Mouse (Mus musculus): ENCODE measurements around the gene Pcyox1.
"Not testable (repeated sequence)": the region's sequence is repeated elsewhere in the genome, so short reads cannot be mapped to it uniquely, and the experiment has no call there.

Pcyox1 gene

DNA sequence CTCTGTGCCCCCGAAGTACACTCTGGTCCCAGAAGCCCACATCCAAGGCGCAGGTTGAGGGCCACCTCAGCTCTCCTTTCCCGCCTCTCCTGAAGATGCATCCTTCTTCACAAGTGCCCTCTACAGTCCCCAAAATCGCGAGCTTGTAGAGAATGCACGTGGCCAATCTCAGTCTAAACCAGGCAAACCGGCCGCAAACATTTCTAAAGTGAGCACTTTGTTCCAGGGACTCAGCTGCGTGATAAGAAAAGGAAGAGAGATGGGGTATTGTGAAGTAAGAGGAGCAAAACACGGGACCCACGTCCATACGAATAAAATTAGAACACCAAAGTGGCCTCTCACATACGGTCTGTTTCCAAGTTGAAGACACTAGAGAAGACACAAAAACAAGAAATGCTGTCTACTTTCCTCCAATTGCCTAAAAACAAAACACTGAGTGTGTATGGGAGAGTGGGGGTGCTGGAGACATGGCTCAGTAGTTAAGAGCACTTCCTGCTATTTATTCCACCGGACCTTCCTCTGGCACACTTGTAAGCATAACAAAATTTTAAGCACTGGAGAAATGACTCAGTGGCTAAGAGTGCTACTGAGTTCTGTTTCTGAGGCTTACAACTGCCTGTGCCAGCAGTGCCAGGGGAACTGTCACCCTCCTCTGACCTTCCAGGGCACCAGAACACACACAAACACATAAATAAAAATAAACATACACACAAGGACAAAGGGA is 465 bp upstream of the Pcyox1 start:
- DNase-seq (ENCODE audit: low spot score in 2 of 2), result no peak

DNA sequence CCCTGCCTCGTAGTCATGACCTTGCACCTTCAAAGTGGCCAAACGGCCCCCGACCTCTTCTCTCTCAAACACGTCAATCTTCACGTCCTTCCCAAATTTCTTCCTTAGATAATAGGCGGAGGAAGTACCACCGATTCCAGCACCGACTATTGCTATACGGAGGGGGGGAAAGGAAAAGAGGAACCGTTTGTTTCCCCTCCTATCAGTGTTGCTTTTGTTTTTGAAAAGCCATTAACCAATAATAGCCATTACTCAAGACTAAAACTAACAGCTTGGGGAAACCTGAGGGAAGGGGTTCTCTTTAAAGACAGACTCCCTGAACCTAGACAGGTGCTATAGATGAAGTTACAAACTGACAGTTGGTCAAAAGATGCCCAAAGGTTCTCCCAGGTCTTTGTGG is 985 bp downstream of the Pcyox1 start:
- DNase-seq (ENCODE audit: low spot score in 2 of 2), result no peak

DNA sequence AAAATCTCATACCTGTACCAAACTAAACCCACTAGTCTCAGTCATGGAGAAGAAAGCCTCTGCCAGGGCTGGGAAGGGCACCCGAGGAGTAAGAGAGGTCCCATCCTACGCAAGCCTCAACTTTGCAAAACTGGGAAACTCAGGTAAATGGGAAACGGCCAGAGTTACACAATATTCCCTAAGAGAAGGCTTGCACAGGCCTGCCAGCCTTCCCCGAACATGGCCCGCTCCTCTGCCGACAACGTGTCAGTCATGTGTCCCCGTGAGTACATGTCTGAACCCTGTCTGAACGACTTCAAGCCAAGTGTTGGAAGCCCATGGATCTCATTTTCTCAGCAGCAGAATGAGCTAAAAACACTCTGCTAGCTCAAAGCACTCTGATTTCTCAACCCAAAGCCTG is 1.9 kb downstream of the Pcyox1 start:
- DNase-seq (ENCODE audit: low spot score in 2 of 2), result peak in 1 of 2 experiments; percentile 22

DNA sequence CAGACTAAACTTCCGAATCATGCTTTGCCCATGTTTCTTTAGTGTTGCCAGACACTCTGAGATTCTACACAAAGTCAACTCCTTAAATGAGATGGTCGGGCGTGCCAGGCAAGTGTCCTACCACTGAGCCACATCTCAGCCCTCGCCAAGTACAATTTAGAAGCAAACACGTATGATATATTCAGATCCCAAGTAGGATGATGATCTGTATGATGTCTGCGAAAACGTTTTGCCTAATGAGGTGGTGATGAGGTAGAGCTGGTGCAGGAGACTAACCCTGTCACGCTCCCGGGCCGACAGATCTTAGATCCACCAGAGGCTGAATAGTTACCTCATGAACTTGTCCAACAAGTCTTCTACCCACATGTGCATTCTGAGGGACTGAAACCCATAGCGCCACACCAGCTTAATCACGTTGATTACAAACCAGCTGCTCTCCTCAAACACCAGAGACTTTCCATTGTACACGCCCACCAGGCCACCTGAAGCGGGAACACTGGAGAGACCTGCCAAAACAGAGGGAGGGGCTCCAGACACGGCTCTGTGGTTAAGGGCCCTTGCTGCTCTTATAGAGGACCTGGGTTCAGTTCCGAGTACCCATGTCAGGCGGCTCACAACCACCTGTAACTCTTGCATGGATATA is 2.8 kb downstream of the Pcyox1 start:
- DNase-seq (ENCODE audit: low spot score in 2 of 2), result no peak

DNA sequence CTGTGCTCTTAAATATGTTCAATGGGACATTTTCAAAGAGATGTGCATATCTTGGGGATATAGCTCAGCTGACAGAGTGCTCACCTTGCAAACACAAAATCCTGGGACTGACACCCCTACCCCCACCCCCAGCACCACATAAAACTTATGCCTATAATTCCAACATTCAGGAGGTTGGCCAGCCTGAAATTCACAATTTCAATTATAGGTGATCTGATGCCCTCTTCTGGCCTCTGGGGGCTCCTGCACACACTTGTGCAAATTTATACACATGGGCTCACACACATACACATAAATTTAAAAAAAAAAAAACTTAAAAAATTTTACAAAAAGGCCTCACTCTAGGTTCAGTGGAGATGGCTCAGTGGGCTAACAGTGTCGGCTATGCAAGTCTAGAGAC is 3.8 kb downstream of the Pcyox1 start:
- DNase-seq (ENCODE audit: low spot score in 2 of 2), result no peak

DNA sequence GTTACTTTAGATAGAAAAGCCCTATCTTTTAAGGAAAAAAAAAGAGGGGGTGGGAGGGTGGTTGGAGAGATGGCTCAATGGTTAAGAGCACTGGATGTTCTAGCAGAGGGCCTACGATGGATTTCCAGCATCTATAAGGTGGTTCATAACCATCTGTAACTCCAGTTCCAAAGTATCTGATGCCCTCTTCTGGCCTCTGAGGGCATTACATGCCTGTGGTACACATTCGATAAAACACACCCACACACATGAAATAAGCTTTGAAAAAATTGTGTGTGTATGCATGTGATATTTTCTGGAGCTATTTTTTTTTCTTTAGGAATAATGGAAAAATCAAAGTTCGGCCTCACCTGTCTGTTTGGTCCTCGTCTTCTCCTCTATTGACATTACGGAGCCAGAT is 5.6 kb downstream of the Pcyox1 start:
- no peak for DNase-seq (ENCODE audit: low spot score in 2 of 2)

DNA sequence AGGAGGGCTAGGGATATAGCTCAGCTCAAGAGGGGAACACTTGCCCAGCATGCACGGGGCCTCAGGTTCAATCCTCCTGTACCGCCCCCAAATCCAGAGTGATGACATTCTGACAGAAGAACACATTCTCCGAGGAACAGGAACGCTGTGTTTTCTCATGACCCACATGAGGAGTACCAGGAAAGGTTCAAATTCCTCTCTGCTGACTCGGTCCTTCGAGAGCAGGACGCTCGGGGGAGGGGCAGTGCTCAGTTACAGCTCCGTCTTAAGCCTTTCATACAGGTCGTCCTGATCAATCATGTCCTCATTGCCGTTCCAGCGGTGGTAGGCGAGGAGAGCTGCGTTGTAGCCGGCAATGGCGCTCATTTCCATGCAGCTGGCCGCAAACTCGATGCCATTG is 8.5 kb downstream of the Pcyox1 start:
- no peak for DNase-seq (ENCODE audit: low spot score in 2 of 2)

DNA sequence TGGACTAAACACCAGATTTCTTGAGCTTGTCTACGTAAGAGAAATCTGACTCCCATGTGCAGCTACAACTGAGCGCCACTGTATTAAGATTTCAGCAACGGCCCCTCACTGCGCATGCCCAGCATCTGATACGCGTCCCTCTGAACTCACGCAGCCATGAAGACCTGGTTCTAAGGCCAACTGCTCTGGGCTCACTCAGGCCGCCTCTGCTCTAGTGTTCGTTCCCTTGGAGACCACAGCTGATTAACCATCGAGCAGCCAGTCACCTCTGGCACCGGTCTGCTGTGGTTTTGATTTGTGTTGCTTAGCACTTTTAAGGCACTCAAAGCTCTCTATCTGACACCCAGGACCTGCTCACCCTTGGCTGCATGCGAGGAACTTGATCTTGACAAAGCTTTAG is 9.6 kb downstream of the Pcyox1 start:
- no peak for DNase-seq (ENCODE audit: low spot score in 2 of 2)

DNA sequence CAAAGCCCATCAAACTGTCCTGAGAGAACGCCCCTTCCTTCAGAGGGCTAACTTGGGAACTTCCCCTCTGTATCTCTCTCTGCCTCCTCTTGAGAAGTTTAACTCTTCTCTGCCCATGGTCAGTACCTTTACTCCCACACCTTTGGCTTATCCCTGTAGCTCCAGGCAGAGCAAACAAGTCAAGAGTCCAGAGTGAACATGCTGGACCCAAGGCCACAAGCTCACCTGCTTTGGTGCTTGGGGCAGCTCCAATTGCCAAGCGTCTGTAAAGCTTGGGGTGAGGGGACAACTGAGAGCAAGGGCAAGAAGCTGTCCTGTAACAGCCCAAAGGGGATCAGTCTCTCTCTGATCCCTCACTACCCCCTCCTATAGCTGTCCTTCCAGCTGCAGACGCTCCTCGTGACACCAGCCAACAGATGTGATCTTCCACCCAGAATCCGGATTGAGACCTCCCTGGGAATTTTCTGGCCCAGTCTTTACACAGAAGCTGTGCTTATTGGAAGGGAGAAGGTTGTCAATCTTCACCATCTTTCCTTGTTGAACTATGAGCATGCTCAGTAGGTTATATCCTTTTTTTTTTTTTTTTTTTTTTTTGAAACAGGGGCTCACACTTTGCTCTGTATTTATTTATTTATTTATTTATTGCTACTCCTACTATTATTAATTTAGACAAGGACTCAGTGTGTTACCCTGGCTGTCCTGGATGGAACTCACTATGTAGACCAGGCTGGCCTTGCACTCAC is 11.4 kb downstream of the Pcyox1 start:
- no peak for DNase-seq (ENCODE audit: low spot score in 2 of 2)

DNA sequence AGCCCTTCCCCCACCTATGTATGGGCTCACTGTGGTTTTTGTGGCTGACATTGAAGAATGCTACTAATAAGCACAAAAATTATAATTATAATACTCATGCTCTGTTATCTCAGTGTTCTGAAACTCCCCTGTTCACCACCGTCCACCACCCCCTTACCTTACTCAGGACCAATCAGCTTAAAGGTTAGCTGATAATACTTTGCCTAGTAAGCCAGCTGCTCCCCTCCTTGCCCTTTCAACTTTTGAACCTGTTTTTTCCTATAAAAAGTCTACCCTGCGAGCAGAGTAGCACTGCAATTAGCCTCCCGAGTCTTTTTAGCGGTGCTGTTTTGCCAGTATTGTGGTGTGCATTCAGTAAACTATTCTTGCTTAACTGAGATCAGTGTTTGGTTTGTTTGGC is 12.3 kb downstream of the Pcyox1 start:
- DNase-seq (ENCODE audit: low spot score in 2 of 2), result no peak

DNA sequence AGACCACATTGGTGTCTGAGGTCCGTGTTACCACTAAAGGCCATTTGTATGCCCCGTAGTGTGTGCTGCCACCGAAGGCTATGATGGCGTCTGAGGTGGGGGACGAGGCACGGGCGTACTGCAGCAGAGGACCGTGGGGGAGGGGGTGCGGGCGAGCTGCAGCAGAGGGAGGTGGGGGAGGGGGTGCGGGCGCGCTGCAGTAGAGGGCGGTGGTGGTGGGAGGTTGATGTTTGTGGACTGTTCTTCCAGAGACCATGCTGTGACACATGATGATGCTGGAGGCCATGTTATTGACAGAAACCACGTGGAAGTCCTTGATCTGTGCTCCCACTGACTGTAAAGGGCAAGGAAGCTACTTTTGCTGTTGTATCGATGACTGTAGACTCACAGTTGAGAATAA is 13.6 kb downstream of the Pcyox1 start:
- DNase-seq (ENCODE audit: low spot score in 2 of 2), result no peak

DNA sequence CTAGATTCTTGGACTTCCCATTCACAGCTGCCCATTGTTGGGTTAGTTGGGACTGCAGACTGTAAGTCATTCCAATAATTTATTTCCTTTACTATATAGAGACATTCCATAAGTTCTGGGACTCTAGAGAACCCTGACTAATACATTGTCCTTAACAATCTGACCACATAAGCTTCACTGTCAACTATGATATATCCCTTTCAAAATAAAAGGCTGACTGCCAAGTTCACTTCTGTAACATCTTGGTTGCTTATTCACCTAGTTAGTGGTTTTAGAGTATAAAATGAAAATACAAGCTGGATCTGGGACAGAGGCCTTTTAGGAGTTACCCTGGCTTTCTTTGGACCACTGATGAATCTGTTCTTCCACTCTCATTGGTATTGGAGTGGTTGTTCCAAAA is 14.4 kb downstream of the Pcyox1 start:
- no peak for DNase-seq (ENCODE audit: low spot score in 2 of 2)

DNA sequence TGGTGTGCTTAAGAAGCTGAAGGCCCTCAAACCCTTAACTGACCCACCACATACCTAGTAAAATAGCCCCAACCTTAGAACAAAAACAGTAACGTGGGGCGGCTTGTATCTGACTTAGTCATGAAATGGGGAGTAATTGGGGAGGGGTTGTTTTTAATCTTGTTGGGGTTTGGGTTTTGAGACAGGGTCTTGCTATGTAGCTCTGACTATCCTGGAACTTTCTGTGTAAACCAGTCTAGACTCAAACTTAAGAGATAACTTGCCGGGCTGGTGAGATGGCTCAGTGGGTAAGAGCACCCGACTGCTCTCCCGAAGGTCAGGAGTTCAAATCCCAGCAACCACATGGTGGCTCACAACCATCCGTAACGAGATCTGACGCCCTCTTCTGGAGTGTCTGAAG is 16.8 kb downstream of the Pcyox1 start:
- DNase-seq (ENCODE audit: low spot score in 2 of 2), result not testable (repeated sequence)

DNA sequence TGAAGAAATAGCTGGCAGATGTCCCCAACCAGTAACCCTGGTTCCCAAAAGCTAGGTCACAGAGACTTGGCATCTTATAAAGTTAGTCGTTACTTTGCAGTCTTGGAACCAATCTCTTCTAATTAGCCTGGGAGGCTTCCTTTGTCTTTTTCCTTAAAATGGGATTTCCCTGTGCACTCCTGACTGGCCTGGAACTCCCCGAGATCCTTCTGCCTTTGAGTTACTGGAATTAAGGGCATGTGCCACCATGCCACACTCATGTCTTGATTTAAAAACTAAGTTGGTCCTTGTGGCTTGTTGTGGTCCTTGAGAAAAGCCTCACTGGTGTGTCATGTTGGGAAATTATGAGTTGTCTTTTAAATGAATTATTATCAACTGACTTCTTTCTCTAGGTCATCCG is 18.6 kb downstream of the Pcyox1 start:
- no peak for DNase-seq (ENCODE audit: low spot score in 2 of 2)

DNA sequence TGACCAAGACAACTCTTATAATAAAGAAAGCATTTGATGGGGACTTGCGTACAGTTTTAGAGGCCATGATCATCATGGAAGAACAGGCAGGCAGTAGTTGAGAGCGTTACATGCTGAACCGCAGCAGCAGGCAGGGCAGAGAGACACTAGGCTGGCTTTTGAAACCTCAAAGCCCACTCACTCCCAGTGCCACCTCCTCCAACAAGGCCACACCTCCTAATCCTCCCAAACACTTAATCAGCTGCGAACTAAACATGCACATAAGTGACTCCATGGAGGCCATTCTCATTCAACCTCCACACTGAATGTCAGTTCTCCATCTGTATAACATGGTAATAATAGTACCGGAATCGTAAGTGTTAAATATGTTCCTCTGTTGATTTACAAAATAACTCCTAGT is 23.4 kb downstream of the Pcyox1 start:
- no peak for DNase-seq (ENCODE audit: low spot score in 2 of 2)

DNA sequence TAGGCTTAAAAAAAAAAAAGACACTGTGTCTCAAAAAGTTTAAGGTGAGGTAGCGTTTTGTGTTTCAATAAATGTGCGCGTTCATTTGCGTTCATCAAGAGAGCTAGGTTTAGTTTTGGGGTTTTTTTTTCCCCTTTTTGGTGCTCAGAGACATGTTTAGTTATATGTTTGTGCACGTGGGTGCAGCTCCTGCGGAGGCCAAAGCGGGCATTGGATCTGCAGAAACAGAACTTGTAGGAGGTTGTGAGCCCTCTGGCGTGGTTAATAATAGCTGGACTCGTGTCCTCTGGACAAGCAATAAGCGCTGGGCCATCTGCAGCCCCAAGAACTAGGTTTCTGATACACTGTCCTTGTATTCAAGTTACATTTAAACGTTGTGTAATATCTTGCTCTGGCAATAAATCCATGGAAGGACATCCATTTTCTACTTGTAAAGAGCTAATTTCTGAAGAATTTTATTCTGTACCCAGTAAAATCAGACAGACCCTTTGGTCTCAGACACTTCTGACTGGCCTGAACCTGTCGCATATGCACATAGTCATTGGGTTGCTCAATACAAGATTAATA is 24.9 kb downstream of the Pcyox1 start:
- DNase-seq (ENCODE audit: low spot score in 2 of 2), result no peak

DNA sequence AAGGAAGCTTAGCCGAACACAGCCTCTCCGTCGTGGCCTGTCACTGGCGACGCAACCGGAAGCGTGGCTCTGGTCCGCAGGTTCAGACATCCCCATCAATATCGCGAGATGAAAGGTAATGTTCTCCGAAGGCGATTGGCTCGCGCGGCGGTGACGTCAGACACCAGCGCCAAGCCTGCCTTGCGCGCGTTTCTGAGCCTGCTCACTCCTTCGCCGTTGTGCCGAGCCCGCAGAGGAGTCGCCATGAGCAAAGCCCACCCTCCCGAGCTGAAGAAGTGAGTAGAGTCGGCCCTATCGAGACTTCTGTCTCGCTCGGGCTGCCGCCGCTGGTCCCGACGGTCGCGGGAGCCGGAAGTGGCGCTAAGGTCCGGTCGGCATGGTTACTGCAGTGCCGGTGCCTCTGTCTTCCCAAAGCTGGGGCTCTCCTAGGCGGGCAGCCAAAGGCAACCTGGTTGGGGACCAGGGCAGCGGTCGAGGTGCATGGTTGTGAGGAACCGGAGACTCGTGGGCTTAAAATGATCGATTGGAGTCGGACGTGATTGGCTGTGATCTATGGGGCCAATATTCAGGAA is 25.5 kb downstream of the Pcyox1 start:
- peak; percentile 93 to 94 for DNase-seq (ENCODE audit: low spot score in 2 of 2)

DNA sequence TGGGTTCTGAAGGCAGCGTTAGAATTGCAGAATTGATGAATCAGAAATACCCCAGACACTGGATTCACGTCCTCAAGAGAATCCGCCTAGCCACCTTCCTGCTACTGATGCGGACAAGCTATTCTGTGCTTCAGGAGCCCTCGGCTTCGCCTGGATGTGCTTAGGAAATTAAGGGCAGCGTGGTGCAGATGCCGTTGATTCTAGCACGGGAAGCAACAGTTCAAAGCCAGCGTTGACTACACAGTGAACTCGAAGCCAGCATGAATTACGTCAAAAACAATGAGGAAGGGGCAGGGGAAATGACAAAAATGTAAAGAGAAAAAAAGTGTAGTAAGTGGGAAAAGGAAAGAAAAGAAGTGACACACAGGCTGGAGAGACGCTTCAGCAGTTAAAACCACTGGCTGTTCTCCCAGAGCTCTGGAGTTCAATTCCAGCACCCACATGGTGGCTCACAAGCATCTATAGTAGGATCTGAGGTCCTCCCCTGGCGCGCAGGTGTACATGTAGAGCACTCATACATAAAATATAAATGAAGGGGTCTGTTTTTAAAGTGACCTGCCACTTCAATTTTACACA is 26.1 kb downstream of the Pcyox1 start, which contains the start of gene Snrpg:
Snrpg (plus strand) TSS at position 541 of the 576 bp plus-strand sequence.
- DNase-seq (ENCODE audit: low spot score in 2 of 2), result no peak

DNA sequence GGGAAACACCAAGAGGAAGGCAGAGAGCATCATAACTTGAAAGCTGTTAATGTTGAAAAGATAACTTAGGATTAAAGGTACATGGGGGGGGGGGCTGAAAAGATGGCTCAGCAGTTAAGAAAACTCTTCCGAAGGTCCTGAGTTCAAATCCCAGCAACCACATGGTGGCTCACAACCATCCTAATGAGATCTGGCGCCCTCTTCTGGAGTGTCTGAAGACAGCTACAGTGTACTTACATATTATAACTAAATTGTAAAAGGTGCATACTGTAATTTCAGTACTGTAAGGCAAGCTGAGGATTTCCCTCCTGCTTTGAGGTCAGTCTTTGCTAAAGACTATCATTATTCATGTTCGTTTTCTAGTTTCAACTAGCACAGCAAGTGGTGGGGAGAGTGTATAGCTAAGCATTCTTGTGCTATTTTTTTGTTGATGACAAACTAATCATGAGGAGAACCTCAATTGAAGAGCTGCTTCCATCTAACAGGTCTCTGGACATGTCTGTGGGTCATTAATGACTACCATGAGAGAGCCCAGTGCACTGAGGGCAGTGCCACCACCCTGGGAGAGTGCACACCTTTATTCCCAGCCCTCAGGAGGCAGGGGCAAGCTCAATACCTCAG is 26.8 kb downstream of the Pcyox1 start:
- DNase-seq (ENCODE audit: low spot score in 2 of 2), result no peak

DNA sequence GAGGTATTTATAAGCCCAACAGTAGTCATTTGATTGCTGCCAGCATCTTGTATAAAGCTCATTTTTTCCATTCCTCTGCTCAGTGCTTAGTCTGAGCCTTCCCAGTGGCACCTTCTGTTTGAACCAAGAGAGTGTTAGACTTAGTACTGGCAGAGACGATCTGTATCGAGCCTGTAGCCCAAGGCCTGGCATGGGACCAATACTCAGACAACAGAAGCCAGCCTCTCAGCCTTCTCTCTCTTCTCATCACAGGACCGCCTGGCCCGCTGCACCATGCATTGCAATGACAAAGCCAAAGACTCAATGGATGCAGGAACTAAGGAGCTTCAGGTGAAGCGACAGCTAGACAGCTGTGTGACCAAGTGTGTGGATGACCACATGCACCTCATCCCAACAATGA is 28.5 kb downstream of the Pcyox1 start:
- no peak for DNase-seq (ENCODE audit: low spot score in 2 of 2)

DNA sequence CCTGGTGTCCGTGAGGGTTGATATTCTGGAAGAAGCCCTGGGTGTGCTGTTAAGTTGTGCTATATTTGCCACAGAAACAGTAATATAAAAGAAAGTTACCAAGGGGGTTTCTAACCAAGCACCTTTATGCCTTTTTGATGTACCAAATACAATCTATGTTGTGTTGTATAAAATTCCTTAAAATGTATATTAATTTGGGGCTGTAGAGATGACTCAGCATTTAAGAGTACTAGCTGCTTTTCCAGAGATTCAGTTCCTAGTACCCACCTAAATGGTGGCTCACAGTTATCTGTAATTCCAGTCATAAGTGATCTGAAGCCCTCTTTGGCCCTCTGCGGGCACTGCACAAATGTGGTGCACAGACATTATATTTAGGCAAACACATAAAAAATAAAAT is 30.1 kb downstream of the Pcyox1 start:
- DNase-seq (ENCODE audit: low spot score in 2 of 2), result no peak

All from urinary bladder, adult 18-20 months (tissue).